In the genomic region with DNA sequence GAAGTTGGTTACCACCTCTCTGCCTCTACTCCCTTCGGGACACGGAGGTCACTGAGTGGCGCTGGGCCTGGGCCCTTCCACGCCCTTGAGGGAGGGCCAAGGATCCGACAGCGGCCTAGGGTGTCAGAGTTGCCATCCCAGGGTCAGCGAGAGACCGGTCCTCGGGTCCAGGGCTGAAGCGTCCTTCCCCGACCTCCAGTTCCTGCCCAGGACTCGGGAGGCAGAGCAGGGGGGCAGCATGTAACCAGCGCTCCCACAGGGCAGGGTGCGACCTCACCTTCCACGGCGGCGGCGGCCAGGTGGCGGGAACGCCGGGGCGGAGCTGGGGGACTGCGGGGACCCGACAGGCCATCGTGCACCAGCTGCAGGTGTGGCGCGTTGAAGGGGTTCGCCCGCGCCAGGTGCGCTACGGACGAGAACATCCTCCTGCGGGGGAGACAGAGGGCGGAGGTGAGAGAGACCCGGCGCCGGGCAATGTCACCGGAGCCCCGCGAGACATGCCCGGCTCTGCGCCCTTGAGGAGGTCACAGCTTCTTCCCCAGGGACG, we compare ENCODE assay signal across 8 mouse cellular contexts. TPM values are rescaled to one million over a fixed set of nuclear protein-coding genes. Genes with fewer than 3 reads are reported as not detected.
DNase-seq lines count a peak whose midpoint lies in the region; ATAC-seq and TF ChIP-seq lines count a peak whose summit lies in the region.

No protein-coding gene starts in this region.

- DNase-seq in thymus, adult 18-20 months = peak; percentile 58 to 67
- DNase-seq in thymus, postnatal 25 days = no peak
- DNase-seq in gastrocnemius, postnatal 25 days = peak; percentile 68
- no peak for DNase-seq in cerebellum, adult 11 months

- peaks cover 16% of the 10 kb centered on the region for H3K36me3 ChIP-seq in intestine, embryonic 16.5 days (ENCODE audit: control insufficient read depth, insufficient read depth, low read length)
- peaks cover 32% of the 10 kb centered on the region for H3K36me3 ChIP-seq in lung, embryonic 15.5 days

- H3K4me1 ChIP-seq in cortical plate, adult 2 months (ENCODE audit: control insufficient read depth, insufficient read depth, low read length) = peaks cover 4% of the 10 kb centered on the region
- 0 out of 2 replicates have a peak, but pooled peaks cover 5% of the 10 kb centered on the region for H3K4me1 ChIP-seq in intestine, embryonic 16.5 days (ENCODE audit: control insufficient read depth, insufficient read depth, low read length)
- H3K4me1 ChIP-seq in lung, embryonic 15.5 days = peaks cover 15% of the 10 kb centered on the region
- peaks cover 2% of the 10 kb centered on the region for H3K4me1 ChIP-seq in olfactory bulb, adult 2 months (ENCODE audit: control insufficient read depth, insufficient read depth, low read length)

- no peak for TF ChIP-seq POLR2A in cortical plate, adult 2 months (IDR thresholded peaks at IDR 0.05; ENCODE audit: extremely low read depth, insufficient read depth, low read length)
- no peak for TF ChIP-seq POLR2A in olfactory bulb, adult 2 months (IDR thresholded peaks at IDR 0.05; ENCODE audit: insufficient read depth, low read depth, low read length)

- peak overlapping the region; percentile 96 for H3K27ac ChIP-seq in cortical plate, adult 2 months (ENCODE audit: insufficient read depth, low read length)
- H3K27ac ChIP-seq in intestine, embryonic 16.5 days (ENCODE audit: low read length) = peak overlapping the region; percentile 93
- peak overlapping the region; percentile 89 for H3K27ac ChIP-seq in lung, embryonic 15.5 days
- peak overlapping the region; percentile 93 for H3K27ac ChIP-seq in olfactory bulb, adult 2 months (ENCODE audit: insufficient read depth, low read depth, low read length)

- WGBS in intestine, embryonic 16.5 days = under 1% methylated on average over 42 of the region's 44 CpGs
- under 1% methylated on average over 43 of the region's 44 CpGs for WGBS in lung, embryonic 15.5 days
- WGBS in olfactory bulb, adult 2 months = under 1% methylated on average over 44 of the region's 44 CpGs

- no peak for TF ChIP-seq CTCF in cortical plate, adult 2 months (IDR thresholded peaks at IDR 0.05; ENCODE audit: extremely low read depth, insufficient read depth, low read length)
- no peak for TF ChIP-seq CTCF in olfactory bulb, adult 2 months (IDR thresholded peaks at IDR 0.05; ENCODE audit: insufficient read depth, low read depth, low read length)

- peak overlapping the region; percentile 98 for H3K9ac ChIP-seq in intestine, embryonic 16.5 days (ENCODE audit: low read depth, low read length)
- peak overlapping the region; percentile 93 for H3K9ac ChIP-seq in lung, embryonic 15.5 days

- peak overlapping the region; percentile 73 for H3K4me2 ChIP-seq in intestine, embryonic 16.5 days (ENCODE audit: low read depth, low read length)
- peak overlapping the region; percentile 64 for H3K4me2 ChIP-seq in lung, embryonic 15.5 days

- peak overlapping the region; percentile 100 for H3K4me3 ChIP-seq in cortical plate, adult 2 months (ENCODE audit: insufficient read depth, low read length)
- peak overlapping the region; percentile 97 for H3K4me3 ChIP-seq in intestine, embryonic 16.5 days (ENCODE audit: low read length)
- H3K4me3 ChIP-seq in lung, embryonic 15.5 days = peak overlapping the region; percentile 95
- H3K4me3 ChIP-seq in olfactory bulb, adult 2 months (ENCODE audit: insufficient read depth, low read depth, low read length) = peak overlapping the region; percentile 94

- no peaks in the 10 kb centered on the region for H3K9me3 ChIP-seq in intestine, embryonic 16.5 days (ENCODE audit: control insufficient read depth, low read length)
- no peaks in the 10 kb centered on the region for H3K9me3 ChIP-seq in lung, embryonic 15.5 days

- peak; percentile 65 for ATAC-seq in intestine, embryonic 16.5 days
- ATAC-seq in lung, embryonic 15.5 days (ENCODE audit: borderline replicate concordance, extremely low read depth, low FRiP score, low TSS enrichment) = peak; percentile 65

- no peaks in the 10 kb centered on the region for H3K27me3 ChIP-seq in intestine, embryonic 16.5 days (replicated peaks; ENCODE audit: control insufficient read depth, insufficient read depth, low read length)
- H3K27me3 ChIP-seq in lung, embryonic 15.5 days = no peaks in the 10 kb centered on the region

RNA-seq across cellular contexts. Expression of a gene that starts 0.5 kb away (rescaled TPM):
- 598 and 611 TPM in 2 replicates for polyA plus RNA-seq in cortical plate, adult 2 months (2012; rRNA removed)
- total RNA-seq in gastrocnemius, postnatal 25 days (2021) = 1,000 to 10,000 TPM; 1,149 to 1,195 TPM
- 743 and 812 TPM in 2 replicates for polyA plus RNA-seq in intestine, embryonic 16.5 days (2015; fragmentation: Nextera tagmentation; extraction: Ambion mirVana)
- 417 and 419 TPM in 2 replicates for polyA plus RNA-seq in lung, embryonic 15.5 days (2015; fragmentation: Nextera tagmentation; extraction: Ambion mirVana)
- polyA plus RNA-seq in olfactory bulb, adult 2 months (2012; ENCODE audit: insufficient read depth, insufficient read length, low replicate concordance, missing spikeins) = 264 TPM in 1 of 2 replicates, not detected in the other

RNA-seq across cellular contexts. Expression of a gene that starts 40.6 kb away (rescaled TPM):
- polyA plus RNA-seq in cortical plate, adult 2 months (2012; rRNA removed) = 10.4 and 12.1 TPM in 2 replicates
- total RNA-seq in gastrocnemius, postnatal 25 days (2021) = 10 to 100 TPM in 1 of 2 experiments, 1 to 10 TPM in 1; 9.1 to 12.1 TPM
- 31.7 and 32.4 TPM in 2 replicates for polyA plus RNA-seq in intestine, embryonic 16.5 days (2015; fragmentation: Nextera tagmentation; extraction: Ambion mirVana)
- 44.1 and 48.0 TPM in 2 replicates for polyA plus RNA-seq in lung, embryonic 15.5 days (2015; fragmentation: Nextera tagmentation; extraction: Ambion mirVana)
- polyA plus RNA-seq in olfactory bulb, adult 2 months (2012; ENCODE audit: insufficient read depth, insufficient read length, low replicate concordance, missing spikeins) = not detected in 2 replicates

RNA-seq across cellular contexts. Expression of a gene that starts 40.8 kb away (rescaled TPM):
- polyA plus RNA-seq in cortical plate, adult 2 months (2012; rRNA removed) = 8.3 and 9.3 TPM in 2 replicates
- total RNA-seq in gastrocnemius, postnatal 25 days (2021) = 1 to 10 TPM; 2.9 to 3.3 TPM
- 15.6 and 18.0 TPM in 2 replicates for polyA plus RNA-seq in intestine, embryonic 16.5 days (2015; fragmentation: Nextera tagmentation; extraction: Ambion mirVana)
- polyA plus RNA-seq in lung, embryonic 15.5 days (2015; fragmentation: Nextera tagmentation; extraction: Ambion mirVana) = 19.0 and 19.3 TPM in 2 replicates
- not detected in 2 replicates for polyA plus RNA-seq in olfactory bulb, adult 2 months (2012; ENCODE audit: insufficient read depth, insufficient read length, low replicate concordance, missing spikeins)

RNA-seq across cellular contexts. Expression of a gene that starts 57.8 kb away (rescaled TPM):
- 32.5 and 32.8 TPM in 2 replicates for polyA plus RNA-seq in cortical plate, adult 2 months (2012; rRNA removed)
- total RNA-seq in gastrocnemius, postnatal 25 days (2021) = 10 to 100 TPM; 43.5 to 46.7 TPM
- 110 and 111 TPM in 2 replicates for polyA plus RNA-seq in intestine, embryonic 16.5 days (2015; fragmentation: Nextera tagmentation; extraction: Ambion mirVana)
- 263 and 267 TPM in 2 replicates for polyA plus RNA-seq in lung, embryonic 15.5 days (2015; fragmentation: Nextera tagmentation; extraction: Ambion mirVana)
- 183 and 204 TPM in 2 replicates for polyA plus RNA-seq in olfactory bulb, adult 2 months (2012; ENCODE audit: insufficient read depth, insufficient read length, low replicate concordance, missing spikeins)

Comparison
In these comparisons a context has a peak if more than half of its experiments do, and no peak if none do; other contexts are left out.
1. DNase-seq: peak in thymus, adult 18-20 months (2 of 2) and gastrocnemius, postnatal 25 days (single experiment); none in thymus, postnatal 25 days (single experiment) and cerebellum, adult 11 months (single experiment).
2. Peak in every context shown above with its lines, with median percentiles within 50 percentile points of each other: H3K27ac ChIP-seq and H3K4me3 ChIP-seq.